Mouse (Mus musculus) gastrocnemius, postnatal 14 days (tissue): ENCODE data around the gene Zc3h13. TPM values are rescaled to one million over a fixed set of nuclear protein-coding genes. Genes with fewer than 3 reads are reported as not detected.

Experiments used
- microRNA-seq, 2 experiments: library from miRNA; unstranded; fragments of <30 nt; microRNA quantifications; one replicate each; pipeline ENCODE4 v1.2.0; 2021
- total RNA-seq, 2 experiments: library from RNA; stranded (reverse); gene quantifications; 2 replicates each; pipeline ENCODE4 v1.2.3; 2021

Gene Zc3h13
- total RNA-seq, 2 experiments from 2014 or later, result 14.4 to 16.6 TPM

Small RNA genes lying within 50 kb of the gene (microRNA-seq; reads per million reads assigned to microRNA genes)
- 0 reads per million in 2 experiments for gene Gm44482

Other genes starting within 250 kb of the Zc3h13 start
- gene Lrrc63, start 153.5 kb upstream of the Zc3h13 start, total RNA-seq, result not detected
- gene Lcp1, start 153.3 kb upstream of the Zc3h13 start, total RNA-seq, result 1 to 10 TPM; 6.0 to 8.2 TPM
- not detected for gene Cpb2, start 42.1 kb upstream of the Zc3h13 start, total RNA-seq
- under 1 TPM; 0.16 to 0.43 TPM for gene Siah3, start 171.6 kb downstream of the Zc3h13 start, total RNA-seq